Mouse (Mus musculus) kidney, embryonic 14.5 days (tissue): ENCODE results near the gene Ugt1a9. TPM values are rescaled to one million over a fixed set of nuclear protein-coding genes. Genes with fewer than 3 reads are reported as not detected.
"Not testable (repeated sequence)": the region's sequence is repeated elsewhere in the genome, so short reads cannot be mapped to it uniquely, and the experiment has no call there.

Experiments
- ATAC-seq: fragments of 200-750 bp; cut with Nextera tagmentation; 2 replicates; pipeline ENCODE4 v1.8.0; 2017; ENCODE audit warnings: moderate number of reproducible peaks, mild to moderate bottlenecking, moderate TSS enrichment, moderate library complexity; ENCODE audit not compliant: low FRiP score, low TSS enrichment
- H3K27ac ChIP-seq: fragments of 300-500 bp; sonication (generic); 2 replicates; pipeline ENCODE4 v1.5.1; 2014; ENCODE audit warnings: low read depth, mild to moderate bottlenecking, low read length, moderate library complexity, mixed read lengths
- H3K27me3 ChIP-seq: fragments of 300-500 bp; sonication (generic); 2 replicates; pipeline ENCODE4 v1.6.1; 2014; ENCODE audit warnings: mild to moderate bottlenecking, low read length; ENCODE audit not compliant: control insufficient read depth, insufficient read depth
- H3K36me3 ChIP-seq: fragments of 300-500 bp; sonication (generic); 2 replicates; pipeline ENCODE4 v1.6.1; 2014; ENCODE audit warnings: low read length, mixed read lengths; ENCODE audit not compliant: control insufficient read depth, insufficient read depth
- H3K4me1 ChIP-seq: fragments of 300-500 bp; sonication (generic); 2 replicates; pipeline ENCODE4 v1.6.1; 2014; ENCODE audit warnings: low read length, mixed read lengths; ENCODE audit not compliant: control insufficient read depth, insufficient read depth
- H3K4me2 ChIP-seq: fragments of 300-500 bp; sonication (generic); replicated peaks from 2 replicates; pipeline ENCODE4 v1.6.1; 2014; ENCODE audit warnings: low read depth, mild to moderate bottlenecking, low read length
- H3K4me3 ChIP-seq: fragments of 300-500 bp; sonication (generic); 2 replicates; pipeline ENCODE4 v1.5.1; 2014; ENCODE audit warnings: mild to moderate bottlenecking, low read length
- H3K9ac ChIP-seq: fragments of 300-500 bp; sonication (generic); 2 replicates; pipeline ENCODE4 v1.6.1; 2014; ENCODE audit warnings: low read depth, mild to moderate bottlenecking, low read length, moderate library complexity
- H3K9me3 ChIP-seq: fragments of 300-500 bp; sonication (generic); 2 replicates; pipeline ENCODE4 v1.6.1; 2016; ENCODE audit warnings: low read length; ENCODE audit not compliant: control insufficient read depth
- WGBS: fragments of 180-500 bp; shearing (Covaris S2); extraction: QIAGEN DNeasy Blood & Tissue Kit; methylation state at CpG from one replicate; pipeline ENCODE4 v1.1.7; 2014; 5-methylcytosine and 5-hydroxymethylcytosine counted together
- polyA plus RNA-seq: library from polyadenylated mRNA; unstranded; fragments of >200 nt; fragmentation: Nextera tagmentation; extraction: Ambion mirVana; gene quantifications from 2 replicates; pipeline ENCODE4 v1.2.1, GENCODE M21; 2014

Ugt1a9 gene
- polyA plus RNA-seq, 1 experiment from 2014 or later = 2.5 TPM

GRCm38 (mm10) chr1:88140492-88140891, 69.9 kb downstream of the Ugt1a9 start:
- H3K9me3 ChIP-seq, H3K9ac ChIP-seq, H3K27me3 ChIP-seq, H3K36me3 ChIP-seq, H3K4me3 ChIP-seq, H3K27ac ChIP-seq, H3K4me1 ChIP-seq, H3K4me2 ChIP-seq: not testable (repeated sequence)
- 33% methylated on average over 1 of the region's 1 CpGs for WGBS
- peak; percentile 60 for ATAC-seq

- WGBS = 4% methylated on average over 5 of the region's 5 CpGs
- H3K9ac ChIP-seq, H3K27me3 ChIP-seq, H3K9me3 ChIP-seq, H3K4me1 ChIP-seq, H3K4me3 ChIP-seq, H3K36me3 ChIP-seq, H3K27ac ChIP-seq, H3K4me2 ChIP-seq: not testable (repeated sequence)
- ATAC-seq = peak; percentile 60; the same call in 1 of the 2 replicates
Observed at GRCm38 (mm10) chr1:88143966-88144675, 73.5 kb downstream of the Ugt1a9 start.

- not testable (repeated sequence) for H3K27ac ChIP-seq, H3K36me3 ChIP-seq, H3K4me2 ChIP-seq, H3K4me1 ChIP-seq, ATAC-seq, H3K9ac ChIP-seq, H3K4me3 ChIP-seq, H3K27me3 ChIP-seq, H3K9me3 ChIP-seq
- 68% methylated on average over 2 of the region's 2 CpGs for WGBS
Observed at GRCm38 (mm10) chr1:88145278-88145677, 74.7 kb downstream of the Ugt1a9 start.

GRCm38 (mm10) chr1:88150133-88150532, 79.5 kb downstream of the Ugt1a9 start:
- H3K27me3 ChIP-seq, H3K4me2 ChIP-seq, H3K9me3 ChIP-seq, H3K9ac ChIP-seq, H3K4me3 ChIP-seq, H3K36me3 ChIP-seq, H3K27ac ChIP-seq, H3K4me1 ChIP-seq: not testable (repeated sequence)
- ATAC-seq = peak; percentile 49; the same call in 1 of the 2 replicates
- 90% methylated on average over 2 of the region's 2 CpGs for WGBS

GRCm38 (mm10) chr1:88158430-88158829, 87.8 kb downstream of the Ugt1a9 start:
- Histone ChIP-seq H3K27ac (no peak overlapping the region), H3K9me3 (no peaks in the 10 kb centered on the region), H3K4me2 (no peak overlapping the region), H3K36me3 (no peaks in the 10 kb centered on the region), H3K4me1 (no peaks in the 10 kb centered on the region), H3K27me3 (no peaks in the 10 kb centered on the region), H3K4me3 (no peak overlapping the region), H3K9ac (no peak overlapping the region)
- 79% methylated on average over 2 of the region's 2 CpGs for WGBS
- ATAC-seq = no peak

- Histone ChIP-seq H3K27ac (no peak within 1 kb of the TSS), H3K9ac (no peak within 1 kb of the TSS), H3K27me3 (no peaks in the 10 kb centered on the region), H3K4me3 (no peak within 1 kb of the TSS), H3K36me3 (no peaks in the 10 kb centered on the region), H3K9me3 (no peaks in the 10 kb centered on the region), H3K4me2 (no peak within 1 kb of the TSS), H3K4me1 (no peaks in the 10 kb centered on the region)
- 84% methylated on average over 5 of the region's 5 CpGs for WGBS
- no peak for ATAC-seq
Observed at GRCm38 (mm10) chr1:88165711-88166110, 95.1 kb downstream of the Ugt1a9 start, which contains the start of gene Ugt1a5. Ugt1a5 (plus strand) TSS chr1:88166012.

GRCm38 (mm10) chr1:88172190-88172589, 101.6 kb downstream of the Ugt1a9 start:
- H3K4me1 ChIP-seq, H3K27ac ChIP-seq, ATAC-seq, H3K9ac ChIP-seq, H3K4me2 ChIP-seq, H3K27me3 ChIP-seq, H3K4me3 ChIP-seq, H3K36me3 ChIP-seq, H3K9me3 ChIP-seq: not testable (repeated sequence)
- WGBS = 91% methylated on average over 5 of the region's 7 CpGs

- no peak overlapping the region for H3K4me2 ChIP-seq
- WGBS = 89% methylated on average over 1 of the region's 1 CpGs
- no peak overlapping the region for H3K9ac ChIP-seq
- no peaks in the 10 kb centered on the region for H3K36me3 ChIP-seq
- H3K27me3 ChIP-seq = no peaks in the 10 kb centered on the region
- no peak for ATAC-seq
- no peak overlapping the region for H3K27ac ChIP-seq
- H3K4me3 ChIP-seq = no peak overlapping the region
- peaks cover 14% of the 10 kb centered on the region for H3K9me3 ChIP-seq
- H3K4me1 ChIP-seq = no peaks in the 10 kb centered on the region
Observed at GRCm38 (mm10) chr1:88179657-88180056, 109.1 kb downstream of the Ugt1a9 start.

GRCm38 (mm10) chr1:88186325-88186935, 115.8 kb downstream of the Ugt1a9 start:
- WGBS = 83% methylated on average over 5 of the region's 5 CpGs
- Histone ChIP-seq H3K9me3 (no peaks in the 10 kb centered on the region), H3K27me3 (no peaks in the 10 kb centered on the region), H3K9ac (no peak overlapping the region), H3K4me1 (no peaks in the 10 kb centered on the region), H3K36me3 (no peaks in the 10 kb centered on the region), H3K4me2 (no peak overlapping the region), H3K27ac (no peak overlapping the region), H3K4me3 (no peak overlapping the region)
- no peak for ATAC-seq
